Mouse (Mus musculus) ES-E14 (cell line): ENCODE results near the gene Cops3. TPM values are rescaled to one million over a fixed set of nuclear protein-coding genes. Genes with fewer than 3 reads are reported as not detected.

Source experiments
- DNase-seq: peaks from one replicate; pipeline ENCODE4 v3.0.0-alpha.2; 2013; ENCODE audit warnings: low read depth, low spot score
- H3K27ac ChIP-seq: 2 replicates; pipeline ENCODE4 v1.5.1; 2012; ENCODE audit warnings: low read depth, mild to moderate bottlenecking, low read length, moderate library complexity, mixed read lengths; ENCODE audit not compliant: poor library complexity, insufficient read depth, severe bottlenecking
- H3K36me3 ChIP-seq: 2 replicates; pipeline ENCODE4 v1.6.1; 2012; ENCODE audit warnings: mild to moderate bottlenecking, low read length, moderate library complexity, mixed read lengths; ENCODE audit not compliant: control insufficient read depth, poor library complexity, insufficient read depth, severe bottlenecking
- H3K4me1 ChIP-seq, 2 experiments: fragments of 150-350 bp in 1 of 2; sonication (generic) in 1 of 2; 2 replicates each; pipeline ENCODE4 v1.6.1; 2012; ENCODE audit warnings: low read length in 2 of 2, mild to moderate bottlenecking in 1 of 2, mixed read lengths in 1 of 2; ENCODE audit not compliant: control insufficient read depth in 2 of 2, insufficient read depth in 2 of 2, poor library complexity in 1 of 2
- H3K4me3 ChIP-seq, 2 experiments: fragments of 150-350 bp in 1 of 2; sonication (generic) in 1 of 2; 2 replicates each; pipeline ENCODE4 v1.5.1; 2012; ENCODE audit warnings: low read length in 2 of 2, low read depth in 1 of 2, mild to moderate bottlenecking in 1 of 2, mixed read lengths in 1 of 2; ENCODE audit not compliant: insufficient read depth in 1 of 2, poor library complexity in 1 of 2, severe bottlenecking in 1 of 2
- H3K9ac ChIP-seq: 2 replicates; pipeline ENCODE4 v1.6.1; 2012; ENCODE audit warnings: low read depth, mild to moderate bottlenecking, low read length, mixed read lengths; ENCODE audit not compliant: poor library complexity, insufficient read depth, severe bottlenecking
- H3K9me3 ChIP-seq: fragments of 150-350 bp; sonication (generic); 2 replicates; pipeline ENCODE4 v1.6.1; 2012; ENCODE audit warnings: low read depth, mild to moderate bottlenecking, low read length; ENCODE audit not compliant: control insufficient read depth, insufficient read depth
- CHD2 ChIP-seq: IDR thresholded peaks from 2 replicates; pipeline ENCODE4 v1.6.1; 2014; ENCODE audit warnings: mild to moderate bottlenecking, low read depth, low read length, inconsistent platforms
- HCFC1 ChIP-seq: IDR thresholded peaks from 2 replicates; pipeline ENCODE4 v1.6.1; 2012; ENCODE audit warnings: low read length, inconsistent platforms, borderline replicate concordance; ENCODE audit not compliant: insufficient read depth
- MAFK ChIP-seq: IDR thresholded peaks from 2 replicates; pipeline ENCODE4 v1.6.1; 2014; ENCODE audit warnings: mild to moderate bottlenecking, low read depth, low read length, inconsistent platforms; ENCODE audit not compliant: insufficient read depth
- ZC3H11A ChIP-seq: IDR thresholded peaks from 2 replicates; pipeline ENCODE4 v1.6.1; 2012; ENCODE audit warnings: low read depth, mild to moderate bottlenecking, inconsistent platforms, low read length, borderline replicate concordance
- ZNF384 ChIP-seq: IDR thresholded peaks from 2 replicates; pipeline ENCODE4 v1.6.1; 2012; ENCODE audit warnings: low read depth, low read length, inconsistent platforms
- in situ Hi-C, 2 experiments: fragments of 600-800 bp; cut with MboI; formaldehyde crosslinking; loops; one replicate each; pipeline ENCODE4 v1.15.1; 2025; ENCODE audit warnings: low sequenced_read_pairs in 2 of 2, inconsistent platforms in 1 of 2; ENCODE audit not compliant: unreplicated experiment in 2 of 2
- total RNA-seq: library from RNA; depleted of rRNA; stranded (reverse); fragments of 300-350 nt; gene quantifications from 2 replicates; pipeline ENCODE4 v1.2.3, GENCODE M21; 2012

The Cops3 gene
- total RNA-seq, 1 experiment, result 133 TPM

DNA sequence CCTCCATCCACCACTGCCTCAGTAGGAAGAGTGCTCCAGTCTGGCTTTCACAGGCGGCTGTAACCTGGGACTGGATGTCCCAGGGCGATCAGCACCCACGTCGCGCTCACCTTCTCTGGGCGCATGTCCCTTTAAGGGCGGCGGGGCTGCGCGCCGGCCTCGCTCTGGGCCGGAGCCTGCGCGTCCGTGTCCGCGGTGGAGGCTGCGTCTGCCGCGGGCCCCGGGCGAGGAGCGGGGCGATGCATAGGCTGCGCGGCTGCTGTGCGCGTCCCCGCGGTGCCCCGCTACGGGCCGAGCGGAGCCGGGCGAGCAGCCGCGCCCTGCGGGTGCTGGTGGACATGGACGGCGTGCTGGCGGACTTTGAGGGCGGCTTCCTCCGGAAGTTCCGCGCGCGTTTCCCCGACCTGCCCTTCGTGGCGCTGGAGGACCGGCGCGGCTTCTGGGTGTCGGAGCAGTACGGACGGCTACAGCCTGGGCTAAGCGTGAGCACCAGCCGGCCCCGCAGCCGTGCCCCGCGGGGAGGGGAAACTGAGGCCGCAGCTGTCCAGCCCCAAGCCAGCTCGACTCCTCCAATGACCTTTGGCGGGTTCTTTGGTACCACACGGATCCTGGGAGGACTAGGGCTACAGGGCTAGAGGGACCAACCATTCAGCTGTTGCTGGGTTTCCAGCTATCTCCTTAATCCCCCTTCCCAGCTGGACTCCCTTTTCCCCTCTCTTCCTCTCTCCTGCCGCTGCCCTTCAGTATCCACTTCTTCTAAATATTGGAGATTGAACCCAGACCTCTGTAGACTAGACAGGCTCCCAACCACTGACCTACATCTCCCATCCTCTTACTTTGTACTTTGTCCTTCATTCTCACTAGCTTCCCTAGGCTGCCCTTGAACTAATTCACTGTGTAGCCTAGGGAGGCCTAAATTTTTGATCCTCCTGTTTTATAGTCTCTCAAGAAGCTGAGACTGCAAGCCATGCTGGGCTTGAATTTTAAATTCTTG lies 8.6 kb upstream of the Cops3 start:
- DNase-seq, result no peak
- no peak overlapping the region for H3K27ac ChIP-seq
- in situ Hi-C loops, result no loop called here

DNA sequence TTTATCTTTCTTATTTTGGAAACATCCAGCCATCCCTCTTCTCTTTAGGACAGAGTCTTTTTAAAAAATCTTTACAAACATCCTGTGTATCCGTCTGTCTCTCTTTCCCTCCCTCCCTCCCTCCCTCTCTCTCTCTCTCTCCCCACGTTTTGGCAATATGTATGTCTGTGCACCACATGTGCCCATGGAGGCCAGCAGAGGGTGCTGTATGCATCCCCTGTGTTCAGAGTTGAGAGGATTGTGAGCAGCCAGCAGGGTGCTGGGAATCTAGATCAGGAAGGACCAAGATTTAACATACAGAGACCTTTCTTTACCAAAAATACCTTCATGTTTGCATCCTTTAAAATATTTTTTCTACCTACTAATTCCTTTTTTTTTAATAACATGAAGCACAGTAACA lies 7.5 kb upstream of the Cops3 start:
- no peaks in the 10 kb centered on the region for H3K9me3 ChIP-seq
- no peak for TF ChIP-seq CHD2
- TF ChIP-seq HCFC1, result no peak
- TF ChIP-seq ZC3H11A, result no peak
- TF ChIP-seq MAFK, result no peak
- no peak for TF ChIP-seq ZNF384
- peak; percentile 81 for DNase-seq
- H3K4me1 ChIP-seq, result no peaks in the 10 kb centered on the region; a peak in 1 of 4 replicates
- in situ Hi-C loops, result no loop called here
- no peak overlapping the region for H3K9ac ChIP-seq
- H3K4me3 ChIP-seq, result peak overlapping the region in 1 of 2 experiments; percentile 75; a peak in 2 of 4 replicates
- no peaks in the 10 kb centered on the region for H3K36me3 ChIP-seq
- no peak overlapping the region for H3K27ac ChIP-seq

More for the DNA sequence above, 8.6 kb upstream of the Cops3 start:
- TF ChIP-seq ZC3H11A, result no peak
- TF ChIP-seq CHD2, result no peak
- no peak for TF ChIP-seq ZNF384
- TF ChIP-seq HCFC1, result no peak
- TF ChIP-seq MAFK, result no peak
- Histone ChIP-seq H3K4me1 (no peaks in the 10 kb centered on the region; a peak in 1 of 4 replicates), H3K4me3 (peak overlapping the region; percentile 75 to 76), H3K9me3 (no peaks in the 10 kb centered on the region), H3K36me3 (no peaks in the 10 kb centered on the region), H3K9ac (peak overlapping the region; percentile 32)

DNA sequence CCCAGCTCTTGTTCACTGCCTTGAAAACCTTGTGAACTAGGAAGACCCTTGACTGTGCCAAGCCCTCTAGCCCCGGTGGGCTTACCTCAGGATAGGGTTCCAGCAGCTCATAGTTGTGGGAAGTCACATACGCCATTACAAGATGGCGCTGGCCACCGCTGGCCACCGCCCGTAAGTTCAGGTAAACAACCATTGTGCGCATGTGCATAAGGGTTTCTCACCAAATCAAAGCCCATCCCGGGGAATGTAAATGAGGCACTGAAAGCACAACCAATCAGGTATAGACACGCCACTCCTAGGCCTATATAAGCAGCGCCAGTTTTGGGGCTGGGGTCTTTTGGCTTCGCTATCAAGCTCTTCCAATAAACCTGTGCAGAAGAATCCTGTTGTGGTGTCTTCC lies 6.7 kb upstream of the Cops3 start:
- TF ChIP-seq ZC3H11A (no peak), HCFC1 (no peak), CHD2 (no peak), MAFK (no peak), ZNF384 (no peak)
- DNase-seq, result no peak
- Histone ChIP-seq H3K9me3 (no peaks in the 10 kb centered on the region), H3K4me3 (no peak overlapping the region), H3K27ac (no peak overlapping the region), H3K4me1 (no peaks in the 10 kb centered on the region; a peak in 1 of 4 replicates), H3K9ac (no peak overlapping the region), H3K36me3 (no peaks in the 10 kb centered on the region)
- in situ Hi-C loops, result no loop called here

GRCm38 (mm10) chr11:59839008-59839458 lies 605 bp downstream of the Cops3 start, which contains the start of gene Nt5m:
Gene Nt5m, plus strand, starts transcription at chr11:59839447.
- peak; percentile 93 for DNase-seq
- in situ Hi-C loops, result no loop called here
- Histone ChIP-seq H3K4me1 (0 out of 4 replicates have a peak, but pooled peaks cover 0 to 2% of the 10 kb centered on the region in 2 experiments), H3K27ac (peak within 1 kb of the TSS; percentile 94), H3K4me3 (peak within 1 kb of the TSS; percentile 94 to 99), H3K36me3 (peaks cover 2% of the 10 kb centered on the region), H3K9ac (peak within 1 kb of the TSS; percentile 98), H3K9me3 (no peaks in the 10 kb centered on the region)
- TF ChIP-seq HCFC1 (no peak; the same call in 1 of the 2 replicates), ZNF384 (no peak), CHD2 (peak; percentile 75; the same call in 1 of the 2 replicates)
